Mouse (Mus musculus) MEL (cell line): ENCODE results near the gene Smc4. TPM values are rescaled to one million over a fixed set of nuclear protein-coding genes. Genes with fewer than 3 reads are reported as not detected.

Experiments
- DNase-seq: peaks from one replicate; pipeline ENCODE4 v3.0.0; 2011; ENCODE audit warnings: low read depth, low spot score
- H3K27ac ChIP-seq: 2 replicates; pipeline ENCODE4 v1.5.1; 2012; ENCODE audit warnings: low read depth, mild to moderate bottlenecking, control low read depth, low read length, moderate library complexity; ENCODE audit not compliant: control insufficient read depth
- H3K27me3 ChIP-seq, 2 experiments: fragments of 150-350 bp in 1 of 2; sonication (generic) in 1 of 2; 2 replicates each; pipeline ENCODE4 v1.6.1; 2012; ENCODE audit warnings: low read length in 2 of 2, mild to moderate bottlenecking in 2 of 2, improper control_type of control experiment in 1 of 2, moderate library complexity in 1 of 2; ENCODE audit not compliant: insufficient read depth in 2 of 2, control insufficient read depth in 1 of 2
- H3K36me3 ChIP-seq, 2 experiments: 2 replicates each; pipeline ENCODE4 v1.6.1; 2012 to 2014; ENCODE audit warnings: low read length in 2 of 2, improper control_type of control experiment in 1 of 2, inconsistent platforms in 1 of 2, mild to moderate bottlenecking in 1 of 2; ENCODE audit not compliant: insufficient read depth in 2 of 2, control insufficient read depth in 1 of 2
- H3K4me1 ChIP-seq, 2 experiments: fragments of 150-350 bp in 1 of 2; sonication (generic) in 1 of 2; 2 replicates each; pipeline ENCODE4 v1.6.1; 2012; ENCODE audit warnings: low read length in 2 of 2, improper control_type of control experiment in 1 of 2, mild to moderate bottlenecking in 1 of 2; ENCODE audit not compliant: insufficient read depth in 2 of 2, control insufficient read depth in 1 of 2
- H3K4me3 ChIP-seq, 2 experiments: fragments of 150-350 bp in 1 of 2; sonication (generic) in 1 of 2; 2 replicates each; pipeline ENCODE4 v1.5.1; 2012; ENCODE audit warnings: low read depth in 2 of 2, low read length in 2 of 2, mild to moderate bottlenecking in 2 of 2, moderate library complexity in 2 of 2, control low read depth in 1 of 2, improper control_type of control experiment in 1 of 2; ENCODE audit not compliant: control insufficient read depth in 1 of 2, insufficient read depth in 1 of 2
- H3K79me2 ChIP-seq: 2 replicates; pipeline ENCODE4 v1.6.1; 2012; ENCODE audit warnings: mild to moderate bottlenecking, low read length, moderate library complexity; ENCODE audit not compliant: control insufficient read depth, poor library complexity, insufficient read depth
- H3K9ac ChIP-seq: 2 replicates; pipeline ENCODE4 v1.6.1; 2012; ENCODE audit warnings: low read depth, mild to moderate bottlenecking, control low read depth, low read length, moderate library complexity; ENCODE audit not compliant: control insufficient read depth, poor library complexity, severe bottlenecking
- H3K9me3 ChIP-seq: fragments of 150-350 bp; sonication (generic); replicated peaks from 2 replicates; pipeline ENCODE4 v1.6.1; 2012; ENCODE audit warnings: mild to moderate bottlenecking, low read length, improper control_type of control experiment, moderate library complexity; ENCODE audit not compliant: insufficient read depth
- BHLHE40 ChIP-seq: IDR thresholded peaks from 2 replicates; pipeline ENCODE4 v1.6.1; 2012; ENCODE audit warnings: low read depth, mild to moderate bottlenecking, inconsistent platforms, low read length, improper control_type of control experiment, borderline replicate concordance
- CHD1 ChIP-seq: IDR thresholded peaks from 2 replicates; pipeline ENCODE4 v1.6.1; 2012; ENCODE audit warnings: low read depth, mild to moderate bottlenecking, inconsistent platforms, low read length, improper control_type of control experiment
- CTCF ChIP-seq, 3 experiments: IDR thresholded peaks in 2 of 3; conservative IDR thresholded peaks in 1 of 3; 2 replicates each; pipeline ENCODE4 v1.5.1; 2011 to 2012; ENCODE audit warnings: low read length in 3 of 3, low read depth in 2 of 3, mild to moderate bottlenecking in 2 of 3, improper control_type of control experiment in 1 of 3, inconsistent platforms in 1 of 3, mixed read lengths in 1 of 3, moderate library complexity in 1 of 3; ENCODE audit not compliant: control insufficient read depth in 1 of 3, insufficient read depth in 1 of 3, poor library complexity in 1 of 3, severe bottlenecking in 1 of 3
- E2F4 ChIP-seq: IDR thresholded peaks from 2 replicates; pipeline ENCODE4 v1.6.1; 2011; ENCODE audit warnings: low read depth, low read length, improper control_type of control experiment, borderline replicate concordance
- ELF1 ChIP-seq: IDR thresholded peaks from 2 replicates; pipeline ENCODE4 v1.6.1; 2014; ENCODE audit warnings: low read depth, mild to moderate bottlenecking, inconsistent platforms, low read length, improper control_type of control experiment, moderate library complexity
- EP300 ChIP-seq, 2 experiments: IDR thresholded peaks; 2 replicates each; pipeline ENCODE4 v1.6.1; 2011; ENCODE audit warnings: improper control_type of control experiment in 2 of 2, low read length in 2 of 2, low read depth in 1 of 2, mild to moderate bottlenecking in 1 of 2
- ETS1 ChIP-seq: IDR thresholded peaks from 2 replicates; pipeline ENCODE4 v1.6.1; 2012; ENCODE audit warnings: low read depth, mild to moderate bottlenecking, inconsistent platforms, low read length, improper control_type of control experiment, moderate library complexity
- GABPA ChIP-seq: IDR thresholded peaks from 2 replicates; pipeline ENCODE4 v1.6.1; 2012; ENCODE audit warnings: low read depth, mild to moderate bottlenecking, inconsistent platforms, low read length, improper control_type of control experiment, moderate library complexity
- GATA1 ChIP-seq: IDR thresholded peaks from 2 replicates; pipeline ENCODE4 v1.6.1; 2011; ENCODE audit warnings: low read depth, low read length, improper control_type of control experiment
- JUND ChIP-seq: IDR thresholded peaks from 2 replicates; pipeline ENCODE4 v1.6.1; 2011; ENCODE audit warnings: low read depth, mild to moderate bottlenecking, improper control_type of control experiment, low read length
- MAX ChIP-seq: IDR thresholded peaks from 2 replicates; pipeline ENCODE4 v1.6.1; 2011; ENCODE audit warnings: low read length, improper control_type of control experiment
- MXI1 ChIP-seq: IDR thresholded peaks from 2 replicates; pipeline ENCODE4 v1.6.1; 2011; ENCODE audit warnings: mild to moderate bottlenecking, low read depth, low read length, improper control_type of control experiment
- MYB ChIP-seq: IDR thresholded peaks from 2 replicates; pipeline ENCODE4 v1.6.1; 2011; ENCODE audit warnings: mild to moderate bottlenecking, low read depth, low read length, improper control_type of control experiment
- MYC ChIP-seq: IDR thresholded peaks from 2 replicates; pipeline ENCODE4 v1.6.1; 2011; ENCODE audit warnings: low read depth, mild to moderate bottlenecking, low read length, improper control_type of control experiment, moderate library complexity
- NRF1 ChIP-seq: IDR thresholded peaks from 2 replicates; pipeline ENCODE4 v1.6.1; 2014; ENCODE audit warnings: low read depth, mild to moderate bottlenecking, inconsistent platforms, low read length, improper control_type of control experiment, moderate library complexity; ENCODE audit not compliant: poor library complexity, insufficient read depth, severe bottlenecking
- POLR2AphosphoS2 ChIP-seq: IDR thresholded peaks from 2 replicates; pipeline ENCODE4 v1.6.1; 2011; ENCODE audit warnings: low read length, improper control_type of control experiment
- RCOR1 ChIP-seq: IDR thresholded peaks from 2 replicates; pipeline ENCODE4 v1.6.1; 2012; ENCODE audit warnings: low read depth, mild to moderate bottlenecking, inconsistent platforms, low read length, improper control_type of control experiment
- TAL1 ChIP-seq: IDR thresholded peaks from 2 replicates; pipeline ENCODE4 v1.6.1; 2012; ENCODE audit warnings: mild to moderate bottlenecking, inconsistent platforms, low read length, moderate library complexity, mixed read lengths
- TBP ChIP-seq: IDR thresholded peaks from 2 replicates; pipeline ENCODE4 v1.8.0; 2011; ENCODE audit warnings: low read depth, low read length, improper control_type of control experiment
- TCF12 ChIP-seq: IDR thresholded peaks from 2 replicates; pipeline ENCODE4 v1.6.1; 2014; ENCODE audit warnings: low read depth, mild to moderate bottlenecking, inconsistent platforms, low read length, improper control_type of control experiment, moderate library complexity
- ZC3H11A ChIP-seq: IDR thresholded peaks from 2 replicates; pipeline ENCODE4 v1.6.1; 2012; ENCODE audit warnings: low read depth, mild to moderate bottlenecking, inconsistent platforms, low read length, improper control_type of control experiment
- ZMIZ1 ChIP-seq: IDR thresholded peaks from 2 replicates; pipeline ENCODE4 v1.6.1; 2012; ENCODE audit warnings: low read depth, mild to moderate bottlenecking, inconsistent platforms, low read length, improper control_type of control experiment, moderate library complexity
- ZNF384 ChIP-seq: IDR thresholded peaks from 2 replicates; pipeline ENCODE4 v1.6.1; 2012; ENCODE audit warnings: low read depth, mild to moderate bottlenecking, inconsistent platforms, low read length, improper control_type of control experiment
- polyA plus RNA-seq, 2 experiments: library from polyadenylated mRNA; stranded (reverse) in 1 of 2; unstranded in 1 of 2; fragments of >175 nt in 1 of 2; fragments of >200 nt in 1 of 2; gene quantifications; 2 replicates each; pipeline versions ENCODE4 v1.2.1 to v1.2.4; 2012; ENCODE audit warnings: low replicate concordance in 2 of 2, low read depth in 1 of 2; ENCODE audit not compliant: insufficient read length in 2 of 2, insufficient read depth in 1 of 2, missing spikeins in 1 of 2
- total RNA-seq: library from RNA; depleted of rRNA; stranded (reverse); fragments of 300-350 nt; gene quantifications from 2 replicates; pipeline ENCODE4 v1.2.3, GENCODE M21; 2012

The Smc4 gene
- total and polyA plus RNA-seq, 3 experiments, result 75.9 to 1,112 (median 88.7) TPM

- DNase-seq, result peak; percentile 59
- Histone ChIP-seq H3K36me3 (peaks cover 0 to 32% of the 10 kb centered on the region in 2 experiments; a peak in 2 of 4 replicates), H3K9me3 (no peaks in the 10 kb centered on the region), H3K4me1 (peaks cover 15 to 17% of the 10 kb centered on the region in 2 experiments), H3K27ac (peak overlapping the region; percentile 55)
- no peak for TF ChIP-seq MYB
- no peak for TF ChIP-seq ZMIZ1
- no peak for TF ChIP-seq ELF1
- TF ChIP-seq CTCF (IDR thresholded peaks at IDR 0.05 in 2 of 3, conservative IDR thresholded peaks at IDR 0.05 in 1 of 3; ENCODE audit: control insufficient read depth in 1 of 3, insufficient read depth in 1 of 3, low read depth in 2 of 3, low read length in 3 of 3, poor library complexity in 1 of 3, severe bottlenecking in 1 of 3), result 0 out of 6 replicates have a peak, but pooled peaks of 1 of the 3 experiments have one; percentile 10
- no peak for TF ChIP-seq NRF1
- no peak for TF ChIP-seq MYC
- TF ChIP-seq MAX, result no peak
- TF ChIP-seq E2F4, result no peak
- no peak for TF ChIP-seq GABPA
- no peak for TF ChIP-seq BHLHE40
- no peak for TF ChIP-seq TAL1
- TF ChIP-seq ZNF384, result peak; percentile 88
- peak; percentile 56; the same call in 1 of the 2 replicates for TF ChIP-seq TCF12
- no peak for TF ChIP-seq CHD1
- TF ChIP-seq ZC3H11A, result no peak
- no peak for TF ChIP-seq JUND
- no peak for TF ChIP-seq RCOR1
- peak; percentile 31; the same call in 1 of the 2 replicates for TF ChIP-seq MXI1
- TF ChIP-seq GATA1, result peak; percentile 38; the same call in 1 of the 2 replicates
- no peak for TF ChIP-seq POLR2AphosphoS2
- no peak for TF ChIP-seq TBP
- no peak for TF ChIP-seq EP300 (IDR thresholded peaks at IDR 0.05; ENCODE audit: low read depth in 1 of 2, low read length in 2 of 2)
- TF ChIP-seq ETS1, result peak; percentile 81
- TF ChIP-seq, all 39 proteins: peak for 6
- H3K4me3 ChIP-seq, result no peak overlapping the region
- 0 out of 2 replicates have a peak overlapping the region, but pooled peaks have one; percentile 5 for H3K9ac ChIP-seq
- no peaks in the 10 kb centered on the region for H3K79me2 ChIP-seq
- no peaks in the 10 kb centered on the region for H3K27me3 ChIP-seq
These were observed 28.7 kb upstream of the Smc4 start for GRCm38 (mm10) chr3:68975533-68976490.
